Mouse (Mus musculus): ENCODE results near the gene Mif. TPM values are rescaled to one million over a fixed set of nuclear protein-coding genes. Genes with fewer than 3 reads are reported as not detected.
"Not testable (repeated sequence)": the region's sequence is repeated elsewhere in the genome, so short reads cannot be mapped to it uniquely, and the experiment has no call there.

Mif gene
- polyA plus RNA-seq, 1 experiment from 2014 or later: 3,244 TPM

- 66% methylated on average over 6 of the region's 6 CpGs for WGBS
- Histone ChIP-seq H3K4me3 (no peak overlapping the region), H3K4me1 (no peaks in the 10 kb centered on the region), H3K27ac (no peak overlapping the region), H3K27me3 (ENCODE audit: insufficient read depth, poor library complexity, severe bottlenecking) (peaks cover 10% of the 10 kb centered on the region; the same call in 1 of the 2 replicates), H3K36me3 (no peaks in the 10 kb centered on the region), H3K9me3 (no peaks in the 10 kb centered on the region)
- DNase-seq (ENCODE audit: low spot score): no peak
Measured at GRCm38 (mm10) chr10:75845306-75845930, 14.6 kb downstream of the Mif start.

- Histone ChIP-seq H3K4me3 (no peak overlapping the region), H3K27me3 (ENCODE audit: insufficient read depth, poor library complexity, severe bottlenecking) (peaks cover 10% of the 10 kb centered on the region; the same call in 1 of the 2 replicates)
- 60% methylated on average over 1 of the region's 1 CpGs for WGBS
Measured at GRCm38 (mm10) chr10:75844800-75845199, 15.2 kb downstream of the Mif start.

GRCm38 (mm10) chr10:75843898-75844297 is 16.1 kb downstream of the Mif start:
- 84% methylated on average over 6 of the region's 6 CpGs for WGBS
- not testable (repeated sequence) for H3K4me3 ChIP-seq; DNase-seq (ENCODE audit: low spot score); H3K9me3 ChIP-seq; H3K27ac ChIP-seq; H3K36me3 ChIP-seq; H3K27me3 ChIP-seq (ENCODE audit: insufficient read depth, poor library complexity, severe bottlenecking); H3K4me1 ChIP-seq

More at GRCm38 (mm10) chr10:75844800-75845199, 15.2 kb downstream of the Mif start:
- no peaks in the 10 kb centered on the region for H3K9me3 ChIP-seq
- H3K36me3 ChIP-seq: no peaks in the 10 kb centered on the region
- no peaks in the 10 kb centered on the region for H3K4me1 ChIP-seq
- no peak overlapping the region for H3K27ac ChIP-seq
- no peak for DNase-seq (ENCODE audit: low spot score)

GRCm38 (mm10) chr10:75839092-75839491 is 20.9 kb downstream of the Mif start:
- 83% methylated on average over 10 of the region's 10 CpGs for WGBS
- H3K4me1 ChIP-seq: peaks cover 43% of the 10 kb centered on the region
- H3K27me3 ChIP-seq (ENCODE audit: insufficient read depth, poor library complexity, severe bottlenecking): peaks cover 11% of the 10 kb centered on the region; the same call in 1 of the 2 replicates
- no peak for DNase-seq (ENCODE audit: low spot score)
- H3K36me3 ChIP-seq: no peaks in the 10 kb centered on the region
- no peaks in the 10 kb centered on the region for H3K9me3 ChIP-seq
- H3K4me3 ChIP-seq: no peak overlapping the region
- H3K27ac ChIP-seq: no peak overlapping the region

GRCm38 (mm10) chr10:75837248-75837759 is 22.7 kb downstream of the Mif start, which contains the start of gene Gstt2:
Gene Gstt2 (minus strand): TSS chr10:75837424.
- Histone ChIP-seq H3K4me1 (peaks cover 51% of the 10 kb centered on the region), H3K27me3 (ENCODE audit: insufficient read depth, poor library complexity, severe bottlenecking) (peaks cover 24% of the 10 kb centered on the region), H3K27ac (peak within 1 kb of the TSS; percentile 84), H3K4me3 (peak within 1 kb of the TSS; percentile 56), H3K36me3 (no peaks in the 10 kb centered on the region), H3K9me3 (no peaks in the 10 kb centered on the region)
- peak; percentile 99 for DNase-seq (ENCODE audit: low spot score)
- 0% methylated on average over 21 of the region's 21 CpGs for WGBS

- H3K27ac ChIP-seq: peak overlapping the region; percentile 77
- peaks cover 51% of the 10 kb centered on the region for H3K4me1 ChIP-seq
- DNase-seq (ENCODE audit: low spot score): no peak
- WGBS: 24% methylated on average over 7 of the region's 10 CpGs
- H3K36me3 ChIP-seq: no peaks in the 10 kb centered on the region
- peaks cover 23% of the 10 kb centered on the region for H3K27me3 ChIP-seq (ENCODE audit: insufficient read depth, poor library complexity, severe bottlenecking)
- peak overlapping the region; percentile 62 for H3K4me3 ChIP-seq
- H3K9me3 ChIP-seq: no peaks in the 10 kb centered on the region
Measured at GRCm38 (mm10) chr10:75835761-75836531, 24.1 kb downstream of the Mif start.

GRCm38 (mm10) chr10:75835307-75835706 is 24.7 kb downstream of the Mif start:
- DNase-seq (ENCODE audit: low spot score): peak; percentile 85
- Histone ChIP-seq H3K36me3 (no peaks in the 10 kb centered on the region), H3K4me3 (peak overlapping the region; percentile 62), H3K9me3 (no peaks in the 10 kb centered on the region), H3K27ac (peak overlapping the region; percentile 77), H3K4me1 (peaks cover 51% of the 10 kb centered on the region), H3K27me3 (ENCODE audit: insufficient read depth, poor library complexity, severe bottlenecking) (peaks cover 20% of the 10 kb centered on the region)
- WGBS: under 1% methylated on average over 10 of the region's 10 CpGs

GRCm38 (mm10) chr10:75834721-75835120 is 25.3 kb downstream of the Mif start:
- Histone ChIP-seq H3K4me3 (peak overlapping the region; percentile 62), H3K27me3 (ENCODE audit: insufficient read depth, poor library complexity, severe bottlenecking) (peaks cover 20% of the 10 kb centered on the region), H3K36me3 (no peaks in the 10 kb centered on the region), H3K9me3 (no peaks in the 10 kb centered on the region), H3K4me1 (peaks cover 51% of the 10 kb centered on the region), H3K27ac (peak overlapping the region; percentile 83)
- no peak for DNase-seq (ENCODE audit: low spot score)
- WGBS: 10% methylated on average over 9 of the region's 9 CpGs

- H3K4me3 ChIP-seq: peak overlapping the region; percentile 62
- H3K36me3 ChIP-seq: no peaks in the 10 kb centered on the region
- under 1% methylated on average over 21 of the region's 21 CpGs for WGBS
- peak overlapping the region; percentile 83 for H3K27ac ChIP-seq
- H3K9me3 ChIP-seq: no peaks in the 10 kb centered on the region
- H3K4me1 ChIP-seq: peaks cover 51% of the 10 kb centered on the region
- peaks cover 20% of the 10 kb centered on the region for H3K27me3 ChIP-seq (ENCODE audit: insufficient read depth, poor library complexity, severe bottlenecking)
- DNase-seq (ENCODE audit: low spot score): peak; percentile 86
Measured at GRCm38 (mm10) chr10:75834250-75834649, 25.8 kb downstream of the Mif start.

GRCm38 (mm10) chr10:75833456-75834080 is 26.5 kb downstream of the Mif start:
- no peaks in the 10 kb centered on the region for H3K9me3 ChIP-seq
- H3K4me3 ChIP-seq: peak overlapping the region; percentile 62
- WGBS: 15% methylated on average over 21 of the region's 21 CpGs
- peak overlapping the region; percentile 83 for H3K27ac ChIP-seq
- H3K4me1 ChIP-seq: peaks cover 49% of the 10 kb centered on the region
- H3K27me3 ChIP-seq (ENCODE audit: insufficient read depth, poor library complexity, severe bottlenecking): peaks cover 20% of the 10 kb centered on the region
- H3K36me3 ChIP-seq: no peaks in the 10 kb centered on the region
- DNase-seq (ENCODE audit: low spot score): no peak

- no peaks in the 10 kb centered on the region for H3K36me3 ChIP-seq
- DNase-seq (ENCODE audit: low spot score): peak; percentile 86
- no peak overlapping the region for H3K27ac ChIP-seq
- peaks cover 20% of the 10 kb centered on the region for H3K27me3 ChIP-seq (ENCODE audit: insufficient read depth, poor library complexity, severe bottlenecking)
- H3K4me3 ChIP-seq: no peak overlapping the region
- no peaks in the 10 kb centered on the region for H3K9me3 ChIP-seq
- H3K4me1 ChIP-seq: peaks cover 38% of the 10 kb centered on the region
- WGBS: 53% methylated on average over 13 of the region's 13 CpGs
Measured at GRCm38 (mm10) chr10:75832272-75832895, 27.7 kb downstream of the Mif start.

- DNase-seq (ENCODE audit: low spot score): no peak
- 84% methylated on average over 2 of the region's 2 CpGs for WGBS
- no peaks in the 10 kb centered on the region for H3K36me3 ChIP-seq
- H3K9me3 ChIP-seq: no peaks in the 10 kb centered on the region
- H3K4me3 ChIP-seq: no peak overlapping the region
- H3K4me1 ChIP-seq: peaks cover 18% of the 10 kb centered on the region
- H3K27me3 ChIP-seq (ENCODE audit: insufficient read depth, poor library complexity, severe bottlenecking): peaks cover 20% of the 10 kb centered on the region
- H3K27ac ChIP-seq: no peak overlapping the region
Measured at GRCm38 (mm10) chr10:75830275-75830670, 29.8 kb downstream of the Mif start.
